Mouse (Mus musculus) adrenal gland, adult 2 months (tissue): ENCODE data around the gene Dusp14. TPM values are rescaled to one million over a fixed set of nuclear protein-coding genes. Genes with fewer than 3 reads are reported as not detected.

Source experiments
- DNase-seq: peaks from one replicate; pipeline ENCODE4 v3.0.0; 2021
- long read RNA-seq: library from polyadenylated mRNA; stranded (forward); transcript quantifications from one replicate; pipeline ENCODE4 v2.0.0, GENCODE M21; 2021
- polyA plus RNA-seq: library from polyadenylated mRNA; depleted of rRNA; stranded (reverse); fragments of >200 nt; gene quantifications from 2 replicates; pipeline ENCODE4 v1.2.3, GENCODE M21; 2012; rRNA removed
- total RNA-seq, 2 experiments: library from RNA; stranded (reverse); gene quantifications; 2 replicates each; pipeline ENCODE4 v1.2.3; 2021

The Dusp14 gene
- total RNA-seq (10 to 100 TPM in 1 of 2 experiments, 1 to 10 TPM in 1; 8.0 to 17.8 TPM), polyA plus RNA-seq (13.4 and 16.7 TPM in 2 replicates)
- long read RNA-seq, transcript Dusp14-202 (3 exons, 1,447 nt), result major isoform, 12 of 17 reads
- long read RNA-seq, partial matches to known transcripts, result 1 of 17 reads
- long read RNA-seq, other reads (novel, unspliced or antisense), result 0 of 17 reads

- DNase-seq, result peak; percentile 44
Observed at GRCm38 (mm10) chr11:84069034-84069370, at the start of gene Dusp14. Gene Dusp14, minus strand, starts transcription at chr11:84069261.

GRCm38 (mm10) chr11:84117431-84117830 is 48.4 kb upstream of the Dusp14 start:
- no peak for DNase-seq

GRCm38 (mm10) chr11:84116221-84116620 is 47.2 kb upstream of the Dusp14 start:
- no peak for DNase-seq

- DNase-seq, result peak; percentile 16
Observed at GRCm38 (mm10) chr11:84115646-84116045, 46.6 kb upstream of the Dusp14 start.

GRCm38 (mm10) chr11:84113623-84114022 is 44.6 kb upstream of the Dusp14 start:
- no peak for DNase-seq

GRCm38 (mm10) chr11:84107137-84107536 is 38.1 kb upstream of the Dusp14 start:
- DNase-seq, result no peak

- peak; percentile 35 for DNase-seq
Observed at GRCm38 (mm10) chr11:84104036-84104435, 35.0 kb upstream of the Dusp14 start.

GRCm38 (mm10) chr11:84101182-84101581 is 32.1 kb upstream of the Dusp14 start:
- peak; percentile 23 for DNase-seq

- no peak for DNase-seq
Observed at GRCm38 (mm10) chr11:84097251-84097998, 28.4 kb upstream of the Dusp14 start.

- no peak for DNase-seq
Observed at GRCm38 (mm10) chr11:84095084-84095483, 26.0 kb upstream of the Dusp14 start.

- DNase-seq, result no peak
Observed at GRCm38 (mm10) chr11:84090572-84090971, 21.5 kb upstream of the Dusp14 start.

GRCm38 (mm10) chr11:84081901-84082300 is 12.8 kb upstream of the Dusp14 start:
- DNase-seq, result no peak

- no peak for DNase-seq
Observed at GRCm38 (mm10) chr11:84080327-84080726, 11.3 kb upstream of the Dusp14 start.

GRCm38 (mm10) chr11:84079887-84080286 is 10.8 kb upstream of the Dusp14 start:
- DNase-seq, result no peak

GRCm38 (mm10) chr11:84079361-84079760 is 10.3 kb upstream of the Dusp14 start:
- no peak for DNase-seq

- no peak for DNase-seq
Observed at GRCm38 (mm10) chr11:84078601-84079000, 9.5 kb upstream of the Dusp14 start.

- no peak for DNase-seq
Observed at GRCm38 (mm10) chr11:84077008-84077407, 7.9 kb upstream of the Dusp14 start.

GRCm38 (mm10) chr11:84073816-84074764 is 5.0 kb upstream of the Dusp14 start:
- no peak for DNase-seq

- no peak for DNase-seq
Observed at GRCm38 (mm10) chr11:84072904-84073651, 4.0 kb upstream of the Dusp14 start.

- peak; percentile 85 for DNase-seq
Observed at GRCm38 (mm10) chr11:84068191-84069033, 649 bp downstream of the Dusp14 start.

GRCm38 (mm10) chr11:84067720-84068190 is 1.3 kb downstream of the Dusp14 start:
- no peak for DNase-seq
